Mouse (Mus musculus) forebrain, embryonic 10.5 days (tissue): ENCODE data around the gene Mllt6. TPM values are rescaled to one million over a fixed set of nuclear protein-coding genes. Genes with fewer than 3 reads are reported as not detected.

Experiments used
- DNase-seq: peaks from one replicate; pipeline ENCODE4 v3.0.0-alpha.2; 2017; ENCODE audit warnings: low spot score; ENCODE audit errors: extremely low spot score
- H3K27ac ChIP-seq: fragments of 300-500 bp; sonication (generic); 2 replicates; pipeline ENCODE4 v1.5.1; 2016; ENCODE audit warnings: mild to moderate bottlenecking
- H3K27me3 ChIP-seq: fragments of 300-500 bp; sonication (generic); 2 replicates; pipeline ENCODE4 v1.6.1; 2016; ENCODE audit warnings: mild to moderate bottlenecking; ENCODE audit not compliant: poor library complexity, severe bottlenecking
- H3K36me3 ChIP-seq: fragments of 300-500 bp; sonication (generic); replicated peaks from 2 replicates; pipeline ENCODE4 v1.6.1; 2016; ENCODE audit warnings: mild to moderate bottlenecking, moderate library complexity
- H3K4me1 ChIP-seq: fragments of 300-500 bp; sonication (generic); 2 replicates; pipeline ENCODE4 v1.6.1; 2016
- H3K4me3 ChIP-seq: fragments of 300-500 bp; sonication (generic); 2 replicates; pipeline ENCODE4 v1.5.1; 2016; ENCODE audit warnings: mild to moderate bottlenecking, moderate library complexity
- H3K9me3 ChIP-seq: fragments of 300-500 bp; sonication (generic); 2 replicates; pipeline ENCODE4 v1.6.1; 2016; ENCODE audit warnings: mild to moderate bottlenecking, moderate library complexity
- WGBS: fragments of 180-500 bp; shearing (Covaris S2); methylation state at CpG from one replicate; pipeline ENCODE4 v1.1.7; 2016; 5-methylcytosine and 5-hydroxymethylcytosine counted together
- polyA plus RNA-seq: library from polyadenylated mRNA; unstranded; fragments of >200 nt; fragmentation: Nextera tagmentation; extraction: Ambion mirVana; gene quantifications from 2 replicates; pipeline ENCODE4 v1.2.1, GENCODE M21; 2016

Mllt6 gene
- polyA plus RNA-seq, 1 experiment from 2014 or later, result 2.5 TPM

DNA sequence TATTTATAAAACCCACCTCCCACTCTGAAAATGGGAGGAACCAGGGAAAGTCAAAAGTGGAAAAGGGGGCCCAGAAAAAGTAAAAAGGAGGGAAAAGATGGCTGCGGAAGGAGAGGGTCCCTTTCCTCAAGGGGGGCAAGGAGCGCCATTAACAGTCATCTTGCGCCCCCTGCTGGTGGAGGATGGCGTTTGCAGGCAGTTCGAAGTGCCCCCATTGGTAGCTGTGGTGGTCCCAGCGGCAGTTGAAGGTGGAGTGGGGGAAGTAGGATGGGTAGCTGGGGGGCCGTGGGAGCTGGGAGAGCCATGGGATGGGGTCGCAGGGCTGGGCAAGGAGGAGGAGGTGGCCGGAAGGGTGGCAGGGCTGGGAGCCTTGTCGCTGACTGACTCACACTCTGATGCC lies 26.6 kb downstream of the Mllt6 start:
- no peaks in the 10 kb centered on the region for H3K9me3 ChIP-seq
- H3K36me3 ChIP-seq, result peaks cover 78% of the 10 kb centered on the region
- H3K4me3 ChIP-seq, result peak overlapping the region; percentile 18
- 0 out of 2 replicates have a peak, but pooled peaks cover 3% of the 10 kb centered on the region for H3K27me3 ChIP-seq
- H3K4me1 ChIP-seq, result peaks cover 49% of the 10 kb centered on the region
- peak; percentile 81 for DNase-seq
- H3K27ac ChIP-seq, result no peak overlapping the region
- WGBS, result 36% methylated on average over 10 of the region's 10 CpGs

DNA sequence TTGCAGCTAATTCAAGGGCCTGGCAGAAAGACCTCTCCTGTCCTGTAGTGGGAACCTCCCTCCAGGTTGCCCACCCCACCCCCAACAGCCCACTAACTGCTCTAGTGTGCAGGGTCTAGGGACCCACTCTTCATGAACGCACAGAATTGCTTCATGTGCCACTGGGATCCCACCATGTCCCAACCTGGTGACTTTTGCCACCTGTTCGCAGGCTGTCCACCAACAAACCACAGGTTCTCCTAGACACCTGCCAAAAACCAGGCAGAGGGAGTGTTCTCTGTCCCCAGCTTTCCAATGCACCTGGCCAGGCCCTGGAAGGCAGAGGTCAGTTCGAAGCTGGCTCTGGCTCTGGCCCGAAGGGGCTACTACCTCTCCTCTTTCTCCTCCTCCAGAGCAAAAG lies 31.2 kb downstream of the Mllt6 start:
- 91% methylated on average over 4 of the region's 4 CpGs for WGBS
- Histone ChIP-seq H3K4me3 (peak overlapping the region; percentile 39; the same call in 1 of the 2 replicates), H3K9me3 (no peaks in the 10 kb centered on the region), H3K27me3 (no peaks in the 10 kb centered on the region), H3K36me3 (peaks cover 60% of the 10 kb centered on the region), H3K4me1 (peaks cover 60% of the 10 kb centered on the region), H3K27ac (peak overlapping the region; percentile 76; the same call in 1 of the 2 replicates)
- no peak for DNase-seq

DNA sequence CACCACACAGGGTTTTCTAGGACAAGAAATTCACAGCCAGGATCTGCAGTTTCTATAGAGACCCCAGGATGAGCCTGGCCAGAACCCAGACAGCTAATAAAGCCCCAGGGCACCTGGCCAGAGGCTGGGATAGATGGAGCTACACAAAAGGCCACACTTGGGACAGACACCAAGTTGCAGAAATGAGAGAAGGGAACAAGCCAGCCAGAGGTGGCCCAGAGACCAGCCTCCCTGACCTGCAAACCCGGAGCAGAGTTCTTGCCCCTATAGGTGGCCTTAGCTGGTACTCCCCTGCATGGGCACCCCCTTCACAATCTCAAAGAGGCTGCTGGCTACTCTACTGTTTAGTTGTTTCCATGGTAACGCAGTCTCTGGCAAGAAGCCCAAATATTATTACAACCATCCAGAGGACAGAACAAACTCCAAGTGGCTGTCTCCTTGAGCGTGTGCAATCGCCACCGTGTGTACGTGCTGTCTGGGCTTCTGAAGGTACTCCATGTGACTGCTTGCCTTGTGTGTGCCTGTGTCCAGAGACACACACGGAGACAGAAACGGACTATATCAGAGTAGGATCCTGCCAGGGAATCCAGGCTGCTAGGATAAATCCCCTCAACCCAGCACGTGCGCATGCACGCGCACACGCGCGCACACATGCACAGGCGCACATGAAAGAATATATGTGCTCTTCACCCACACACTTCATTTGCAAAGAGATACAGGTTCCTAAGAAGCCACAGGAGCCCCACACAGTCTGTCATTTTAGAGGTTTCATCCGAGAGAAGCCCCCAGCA lies 31.9 kb downstream of the Mllt6 start:
- H3K4me1 ChIP-seq, result peaks cover 57% of the 10 kb centered on the region
- WGBS, result 62% methylated on average over 17 of the region's 17 CpGs
- no peaks in the 10 kb centered on the region for H3K27me3 ChIP-seq
- DNase-seq, result peak; percentile 29
- peak overlapping the region; percentile 76 for H3K27ac ChIP-seq
- peaks cover 54% of the 10 kb centered on the region for H3K36me3 ChIP-seq
- no peaks in the 10 kb centered on the region for H3K9me3 ChIP-seq
- H3K4me3 ChIP-seq, result peak overlapping the region; percentile 39

DNA sequence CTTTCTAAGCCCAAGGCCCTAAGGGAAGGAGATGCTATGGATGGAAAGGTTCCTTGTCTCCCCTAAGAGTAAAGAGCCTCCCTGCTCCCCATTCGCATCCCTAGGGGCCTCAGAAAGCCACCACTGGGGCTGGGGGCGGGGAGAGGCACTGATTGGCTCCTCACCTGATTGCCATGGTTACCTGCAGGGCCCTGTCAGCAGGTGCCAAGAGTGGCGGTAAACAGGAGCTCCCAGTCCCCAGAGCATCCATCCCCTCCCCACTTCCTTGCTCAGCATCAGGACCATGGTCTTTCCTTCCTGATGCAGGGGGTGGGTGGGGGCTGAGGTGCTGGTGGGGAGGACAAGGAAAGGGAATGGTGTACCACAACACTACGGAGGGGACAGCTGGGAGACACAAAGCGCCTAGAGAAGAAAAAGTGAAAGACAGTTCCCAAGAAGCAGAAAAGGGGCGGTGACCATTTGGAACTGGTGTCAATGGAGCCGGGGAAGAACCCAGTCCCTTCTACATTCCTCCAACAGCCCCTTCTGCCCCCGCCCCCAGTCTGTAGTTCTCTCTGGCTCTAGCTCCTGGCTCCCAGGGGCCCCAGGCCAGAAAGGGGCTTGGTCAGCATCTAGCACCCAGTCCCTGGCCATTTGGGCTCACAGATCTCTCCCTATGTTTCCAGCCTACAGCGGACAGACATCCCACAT lies 32.6 kb downstream of the Mllt6 start:
- WGBS, result 22% methylated on average over 9 of the region's 9 CpGs
- H3K27ac ChIP-seq, result peak overlapping the region; percentile 76

DNA sequence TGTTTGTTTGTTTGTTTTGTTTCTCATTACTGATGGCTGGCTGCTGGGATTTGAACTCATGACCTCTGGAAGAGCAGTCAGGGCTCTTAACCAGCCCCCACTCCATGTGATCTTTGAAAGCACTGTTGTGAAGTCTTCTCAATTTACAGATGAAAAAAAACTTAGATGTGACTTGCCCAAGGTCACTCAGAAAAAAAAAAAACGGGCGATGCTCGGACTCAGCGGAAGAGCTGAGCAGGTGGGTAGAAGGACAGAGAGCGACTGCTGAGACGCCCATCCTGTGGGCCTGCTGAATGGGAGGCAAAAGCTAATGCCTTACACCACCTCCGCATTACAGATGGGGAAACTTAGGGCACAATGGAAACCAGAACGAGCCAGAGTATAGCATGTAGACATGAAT lies 33.5 kb downstream of the Mllt6 start:
- peak overlapping the region; percentile 91; the same call in 1 of the 2 replicates for H3K4me3 ChIP-seq
- peaks cover 71% of the 10 kb centered on the region for H3K4me1 ChIP-seq
- DNase-seq, result no peak
- H3K27me3 ChIP-seq, result no peaks in the 10 kb centered on the region
- no peaks in the 10 kb centered on the region for H3K9me3 ChIP-seq
- H3K36me3 ChIP-seq, result peaks cover 39% of the 10 kb centered on the region
- WGBS, result 63% methylated on average over 8 of the region's 8 CpGs
- H3K27ac ChIP-seq, result no peak overlapping the region

More for the DNA sequence above, 32.6 kb downstream of the Mllt6 start:
- H3K9me3 ChIP-seq, result no peaks in the 10 kb centered on the region
- peak overlapping the region; percentile 39 for H3K4me3 ChIP-seq
- no peak for DNase-seq
- H3K27me3 ChIP-seq, result no peaks in the 10 kb centered on the region
- peaks cover 63% of the 10 kb centered on the region for H3K4me1 ChIP-seq
- peaks cover 47% of the 10 kb centered on the region for H3K36me3 ChIP-seq

DNA sequence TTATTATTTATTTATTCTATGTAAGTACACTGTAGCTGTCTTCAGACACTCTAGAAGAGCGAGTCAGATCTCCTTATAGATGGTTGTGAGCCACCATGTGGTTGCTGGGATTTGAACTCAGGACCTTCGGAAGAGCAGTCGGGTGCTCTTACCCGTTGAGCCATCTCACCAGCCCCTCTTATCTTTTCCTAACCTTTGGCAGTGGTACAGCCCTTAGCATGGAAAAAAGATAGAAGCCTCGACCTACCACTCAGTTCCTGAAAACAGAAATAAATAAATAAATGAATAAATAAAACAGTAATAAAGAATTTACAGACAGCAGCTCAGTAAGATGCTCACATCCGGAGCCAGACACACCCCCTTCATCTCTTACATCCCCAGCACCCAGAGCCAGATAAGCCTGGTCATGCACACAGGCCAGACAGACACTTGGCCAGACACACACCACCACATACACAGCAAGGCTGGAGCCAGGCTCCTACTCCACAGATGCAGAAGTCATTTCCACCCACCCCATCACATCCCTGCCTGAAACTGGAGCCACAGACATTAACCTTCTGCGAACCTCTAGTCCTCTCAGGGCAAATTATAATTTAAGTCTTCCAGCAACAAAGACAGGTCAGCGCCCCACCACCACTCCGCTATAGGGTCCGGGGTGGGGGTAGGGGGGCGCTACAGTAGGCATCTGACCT lies 34.1 kb downstream of the Mllt6 start:
- Histone ChIP-seq H3K27ac (peak overlapping the region; percentile 100), H3K4me3 (peak overlapping the region; percentile 91), H3K36me3 (peaks cover 32% of the 10 kb centered on the region), H3K4me1 (peaks cover 77% of the 10 kb centered on the region), H3K9me3 (no peaks in the 10 kb centered on the region), H3K27me3 (no peaks in the 10 kb centered on the region)
- 66% methylated on average over 11 of the region's 11 CpGs for WGBS
- DNase-seq, result no peak

DNA sequence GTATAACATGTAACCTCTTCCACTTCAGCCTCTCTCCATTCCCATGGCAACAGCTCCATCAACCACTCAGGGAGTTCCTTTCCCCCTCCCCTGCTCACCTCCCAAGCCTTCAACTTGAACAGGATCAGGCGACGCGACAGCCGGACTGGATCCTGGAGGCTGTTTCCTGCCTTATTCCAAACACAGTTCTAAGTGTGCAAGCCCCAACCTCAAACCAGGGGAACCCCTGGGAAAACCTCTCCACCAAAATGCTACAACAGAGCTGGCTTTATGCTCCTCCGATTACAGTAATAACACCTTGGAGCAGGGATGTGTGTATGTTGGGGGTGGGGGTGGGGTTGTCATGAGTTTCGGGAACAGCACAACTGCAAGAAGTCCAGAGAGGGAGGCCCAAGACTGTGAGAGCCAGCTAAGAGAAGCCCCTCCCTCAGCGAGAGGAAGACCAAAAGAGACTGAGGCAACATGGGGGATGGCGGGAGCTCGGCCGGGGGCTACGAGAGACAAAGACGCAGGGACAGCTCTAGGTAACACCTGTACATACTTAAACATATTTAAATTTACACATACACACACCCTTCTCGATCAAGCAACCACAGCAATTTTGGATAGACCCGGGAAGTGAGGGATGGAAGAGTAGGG lies 34.8 kb downstream of the Mllt6 start:
- Histone ChIP-seq H3K36me3 (peaks cover 25% of the 10 kb centered on the region), H3K4me1 (peaks cover 77% of the 10 kb centered on the region), H3K4me3 (peak overlapping the region; percentile 91), H3K27me3 (no peaks in the 10 kb centered on the region), H3K27ac (peak overlapping the region; percentile 100), H3K9me3 (no peaks in the 10 kb centered on the region)
- 2% methylated on average over 14 of the region's 14 CpGs for WGBS
- peak; percentile 54 for DNase-seq

DNA sequence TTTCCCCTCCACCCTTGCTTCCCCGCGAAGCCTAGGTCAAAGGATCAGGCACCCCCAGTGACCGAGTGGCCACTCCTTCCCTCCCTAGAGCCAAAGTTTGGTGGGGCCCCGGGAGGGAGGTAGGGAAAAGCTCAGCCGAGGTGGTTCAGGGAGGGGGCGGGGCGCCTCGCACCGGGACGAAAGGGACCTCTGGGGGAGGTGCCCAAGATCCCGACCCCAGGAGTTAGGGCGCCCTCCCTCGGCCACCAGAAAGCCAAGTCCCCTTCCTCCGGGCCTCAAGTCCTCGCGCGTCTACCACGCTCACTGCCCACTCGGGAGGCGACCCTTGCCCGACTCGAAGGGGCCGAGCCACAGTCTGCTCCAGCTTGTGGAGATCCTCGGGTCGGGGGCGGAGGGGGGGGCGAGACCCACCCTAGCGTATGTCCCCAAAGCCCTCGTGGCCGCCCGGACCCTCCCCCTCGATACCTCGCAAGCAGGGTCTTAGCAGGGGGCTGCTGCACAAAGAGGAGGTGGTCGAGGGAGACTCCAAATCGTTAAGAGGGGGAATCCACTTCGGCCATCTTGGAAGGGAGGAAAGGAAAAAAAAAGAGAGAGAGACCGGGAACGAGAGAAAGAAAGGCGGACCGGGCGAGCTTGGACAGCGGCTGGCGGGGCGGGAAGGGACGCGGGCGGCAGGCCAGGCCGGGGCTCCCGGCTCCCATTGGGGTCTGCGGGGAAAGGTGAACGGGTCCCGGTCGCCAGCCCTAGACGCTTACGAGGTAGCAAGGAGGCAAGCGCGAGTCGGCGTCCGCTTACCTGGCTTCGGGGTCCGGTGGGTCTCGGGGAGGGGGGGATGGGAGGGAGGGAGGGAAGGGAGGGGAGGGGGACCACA lies 35.8 kb downstream of the Mllt6 start:
- Histone ChIP-seq H3K4me1 (peaks cover 74% of the 10 kb centered on the region), H3K36me3 (peaks cover 16% of the 10 kb centered on the region), H3K9me3 (no peaks in the 10 kb centered on the region), H3K27ac (peak overlapping the region; percentile 100), H3K4me3 (peak overlapping the region; percentile 91), H3K27me3 (no peaks in the 10 kb centered on the region)
- DNase-seq, result peak; percentile 84
- WGBS, result under 1% methylated on average over 63 of the region's 63 CpGs

DNA sequence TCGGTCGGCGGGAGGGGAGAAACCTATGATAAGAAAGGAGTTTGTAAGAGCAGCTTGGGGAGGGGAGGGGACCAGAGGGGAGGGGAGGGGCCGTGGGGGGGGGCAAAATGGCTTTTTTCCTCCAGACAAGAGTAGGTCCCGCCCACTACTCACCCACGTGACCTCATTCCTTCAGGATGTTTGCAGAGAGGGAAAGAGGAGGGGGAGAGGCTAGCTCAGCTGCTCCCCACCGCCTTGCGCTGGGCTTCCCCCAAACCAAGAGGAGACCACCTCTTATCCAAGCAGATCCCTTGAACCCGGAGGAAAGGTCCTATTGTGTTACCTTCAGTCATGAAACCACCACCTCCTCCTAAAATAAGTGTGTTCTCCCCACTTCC lies 36.4 kb downstream of the Mllt6 start:
- H3K36me3 ChIP-seq, result peaks cover 12% of the 10 kb centered on the region
- peak overlapping the region; percentile 100 for H3K27ac ChIP-seq
- H3K9me3 ChIP-seq, result no peaks in the 10 kb centered on the region
- no peaks in the 10 kb centered on the region for H3K27me3 ChIP-seq
- peaks cover 74% of the 10 kb centered on the region for H3K4me1 ChIP-seq
- DNase-seq, result peak; percentile 94
- 0% methylated on average over 6 of the region's 9 CpGs for WGBS
- peak overlapping the region; percentile 91 for H3K4me3 ChIP-seq

DNA sequence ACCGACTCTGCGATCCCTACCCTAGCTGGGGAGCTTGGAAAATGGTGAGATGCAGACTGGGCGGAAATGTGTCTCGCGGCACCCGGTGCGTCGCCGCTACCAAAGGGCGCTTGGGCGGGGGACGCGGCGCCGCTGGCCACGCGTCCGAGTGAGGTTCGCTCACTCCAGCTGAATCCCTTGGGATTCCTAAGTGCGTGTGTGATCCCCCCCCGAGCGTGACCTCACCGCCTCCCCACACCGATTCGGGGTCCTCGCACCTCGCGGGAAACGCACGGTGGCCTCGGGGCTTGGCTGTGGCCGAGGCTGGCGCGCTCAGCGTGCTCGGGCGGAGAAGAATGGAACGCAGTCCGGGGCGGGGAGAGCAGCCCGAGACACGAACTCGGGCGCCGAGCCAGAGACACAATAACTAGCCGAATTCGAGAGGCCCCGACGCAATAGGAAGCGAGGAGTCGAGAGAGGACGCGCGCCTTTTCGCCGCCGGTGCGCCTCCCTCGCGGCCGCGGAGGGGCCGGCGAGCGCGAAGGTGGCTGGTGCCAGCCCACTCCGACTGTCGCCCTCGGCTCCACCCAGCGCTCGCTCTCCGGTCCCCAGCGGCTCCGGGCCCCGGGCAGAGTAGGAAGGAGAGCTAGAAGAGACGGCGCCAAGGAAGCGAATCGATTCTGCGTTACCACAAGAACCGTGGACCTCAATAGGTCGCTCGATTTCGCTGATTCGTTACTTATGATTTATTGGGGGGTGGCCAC lies 37.0 kb downstream of the Mllt6 start, which contains the start of gene Pcgf2:
Pcgf2 (minus strand) TSS at position 495 of the 743 bp plus-strand sequence.
- under 1% methylated on average over 85 of the region's 85 CpGs for WGBS

More for the DNA sequence above, 37.0 kb downstream of the Mllt6 start, which contains the start of gene Pcgf2:
- peak within 1 kb of the TSS; percentile 91 for H3K4me3 ChIP-seq
- peak within 1 kb of the TSS; percentile 100 for H3K27ac ChIP-seq
- no peaks in the 10 kb centered on the region for H3K27me3 ChIP-seq
- peak; percentile 78 for DNase-seq
- no peaks in the 10 kb centered on the region for H3K9me3 ChIP-seq
- peaks cover 10% of the 10 kb centered on the region for H3K36me3 ChIP-seq
- H3K4me1 ChIP-seq, result peaks cover 71% of the 10 kb centered on the region
